Mouse (Mus musculus) testis, postnatal 14 days (tissue): ENCODE measurements at regions not wholly inside any gene's neighbourhood (a gene's known extent, or its start where the extent isn't known, plus 50 kb on each side); places are given as distances from the start of the nearest gene placed in this dataset.

Experiments used
- DNase-seq: peaks from one replicate; pipeline ENCODE4 v3.0.0; 2021; ENCODE audit warnings: low spot score

DNA sequence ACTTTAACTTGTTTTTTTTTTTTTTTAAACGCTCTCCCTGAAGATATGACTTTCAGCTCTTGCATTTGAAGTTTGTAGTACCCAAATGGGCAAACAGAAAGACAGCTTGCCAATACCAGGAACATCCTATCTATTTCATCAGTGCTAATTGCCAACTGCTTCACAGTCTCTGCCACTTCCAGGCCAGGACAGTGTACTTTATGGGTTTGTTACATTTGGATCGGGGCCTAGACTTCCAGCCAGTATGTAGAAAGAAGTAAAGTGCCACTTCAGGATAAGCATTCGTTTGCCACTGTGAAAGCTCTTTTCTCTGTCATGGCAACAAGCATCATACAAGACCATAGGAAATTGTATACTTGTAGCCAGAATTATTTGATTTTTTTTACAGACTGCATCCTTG lies 439.6 kb upstream of the Atp2b1 start:
- no peak for DNase-seq

DNA sequence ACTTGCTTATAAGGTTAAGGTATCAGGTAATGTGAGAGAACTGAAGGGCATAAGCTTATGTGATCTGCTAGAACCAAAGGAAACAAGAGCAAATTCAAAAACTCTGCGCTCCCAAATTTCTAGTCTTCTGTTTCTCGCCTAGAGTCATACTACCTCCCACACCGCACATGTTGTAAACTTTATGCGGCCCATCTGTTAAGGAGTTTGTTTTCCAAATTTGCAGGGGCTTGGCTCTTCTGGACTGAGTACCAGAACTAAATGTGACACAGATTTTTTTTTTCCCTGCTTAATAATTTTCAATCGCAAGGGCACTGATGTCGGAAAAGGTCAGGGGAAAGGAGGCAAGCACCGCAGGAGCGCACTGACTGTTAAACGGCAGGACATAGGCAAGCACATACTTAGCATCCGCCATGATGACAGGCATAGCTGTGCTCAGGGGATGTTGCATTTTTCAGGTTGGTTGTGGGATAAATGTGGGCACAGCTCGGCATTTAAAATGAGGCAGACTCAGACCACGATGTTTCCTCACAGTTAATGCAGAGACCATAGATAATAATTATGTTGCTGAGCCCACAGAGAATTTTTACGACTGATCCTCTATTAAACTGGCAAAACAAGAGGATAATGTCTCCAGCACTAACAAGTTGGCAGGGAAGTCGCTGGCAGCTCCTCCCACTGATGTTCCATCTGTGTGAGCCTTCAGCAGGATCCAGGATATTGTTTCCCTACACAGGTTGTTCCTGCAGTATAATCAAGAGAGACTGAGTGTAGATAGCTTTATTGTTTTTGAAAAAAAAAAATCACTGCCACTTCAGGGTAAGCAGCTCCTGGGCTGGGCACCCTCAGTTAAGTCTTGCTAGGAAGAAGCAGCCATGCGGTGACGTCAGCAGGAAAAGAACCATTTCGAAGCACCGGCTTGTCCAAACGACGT lies 428.2 kb upstream of the Atp2b1 start:
- DNase-seq, result peak; percentile 15

DNA sequence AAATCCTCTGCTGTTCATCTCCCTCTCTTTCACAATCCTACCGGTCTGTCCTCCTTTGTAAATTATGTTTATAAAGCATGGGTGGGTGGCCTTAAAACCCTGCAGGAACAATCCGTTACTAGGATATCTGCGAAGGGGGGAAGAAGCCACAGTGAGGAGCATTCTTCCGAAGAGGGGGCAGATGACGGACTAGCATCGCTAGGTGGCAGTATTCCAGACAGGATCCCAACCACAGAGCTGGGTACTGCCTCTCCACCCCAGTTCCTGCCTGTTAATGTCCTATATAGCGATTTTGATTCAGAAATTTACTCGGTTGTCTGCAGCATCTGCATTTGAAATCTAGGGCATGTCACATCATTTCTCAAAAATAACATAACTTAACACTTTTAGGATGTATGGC lies 419.9 kb upstream of the Atp2b1 start:
- peak; percentile 44 for DNase-seq

DNA sequence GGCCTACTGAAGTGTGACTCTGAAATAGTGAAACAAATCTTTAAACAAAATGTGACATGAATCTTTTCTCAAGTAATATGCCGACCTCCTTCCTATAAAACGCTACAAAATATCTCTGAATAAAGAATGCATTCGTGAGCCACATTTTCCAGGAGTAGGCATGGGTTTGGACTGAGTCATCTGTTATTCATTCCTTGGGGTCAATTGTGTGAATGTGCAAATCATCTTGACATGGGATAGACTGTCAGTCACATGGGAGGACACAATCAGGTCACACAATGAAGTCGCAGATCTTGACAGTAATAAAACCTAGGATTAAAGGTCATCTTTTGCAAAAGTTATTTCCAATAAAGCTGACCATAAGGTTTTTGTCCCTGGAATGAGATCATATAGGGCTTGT lies 418.0 kb upstream of the Atp2b1 start:
- DNase-seq, result no peak

DNA sequence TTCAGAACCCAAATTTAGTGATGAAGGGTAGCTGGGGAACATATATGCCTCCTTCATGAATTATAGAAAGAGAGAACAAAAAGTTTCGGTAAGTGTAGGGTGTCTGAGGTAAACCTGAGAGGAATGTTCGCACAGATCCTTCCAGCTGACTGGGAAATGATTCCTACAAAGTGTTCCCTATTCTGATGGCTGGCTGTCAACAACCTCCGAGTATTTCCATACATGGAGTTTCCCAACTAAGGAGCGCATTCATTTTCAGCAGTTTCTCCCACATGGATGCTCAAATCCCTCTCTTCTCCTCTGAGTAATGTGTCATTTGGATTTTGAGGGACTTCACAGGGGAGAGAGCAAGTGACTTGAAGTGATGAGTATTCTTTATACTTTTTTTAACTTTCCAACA lies 413.9 kb upstream of the Atp2b1 start:
- no peak for DNase-seq

DNA sequence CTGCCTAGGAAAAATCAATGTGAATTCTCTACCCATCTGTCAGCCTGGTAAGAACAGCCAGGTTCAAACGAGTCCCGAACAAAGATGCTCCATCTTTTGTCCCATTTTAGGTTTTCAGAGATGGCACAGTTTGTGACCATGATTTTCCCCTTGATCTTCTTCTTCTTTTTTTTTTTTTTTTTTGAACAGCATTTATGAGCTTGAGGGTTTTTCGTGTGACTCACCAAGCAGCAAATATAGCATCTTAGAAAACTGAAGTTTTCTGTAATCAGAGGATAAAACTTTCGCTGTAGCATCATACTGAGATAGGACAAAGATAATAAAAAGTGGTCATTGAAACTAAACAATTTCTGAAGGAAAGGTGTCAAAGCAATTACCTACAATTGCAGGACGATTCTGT lies 412.6 kb upstream of the Atp2b1 start:
- DNase-seq, result no peak

DNA sequence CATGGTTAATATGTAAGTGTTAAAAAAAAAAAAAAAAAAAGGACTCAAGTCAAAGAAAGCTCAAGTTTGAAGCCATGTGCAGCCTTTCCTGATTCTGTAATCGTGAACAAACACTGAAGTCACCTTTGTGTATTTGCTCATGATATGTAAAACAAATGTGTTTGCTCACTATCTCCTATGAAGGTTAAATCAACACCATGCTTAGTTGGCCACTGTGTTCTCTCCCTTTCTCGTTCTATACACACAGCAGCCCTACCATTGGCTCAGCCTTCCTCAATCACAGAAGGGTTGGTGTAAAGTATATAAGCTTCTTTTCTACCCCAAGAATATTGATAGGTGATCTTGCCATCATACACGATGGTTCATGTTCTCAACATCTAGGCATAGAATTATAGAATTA lies 409.7 kb upstream of the Atp2b1 start:
- DNase-seq, result no peak

DNA sequence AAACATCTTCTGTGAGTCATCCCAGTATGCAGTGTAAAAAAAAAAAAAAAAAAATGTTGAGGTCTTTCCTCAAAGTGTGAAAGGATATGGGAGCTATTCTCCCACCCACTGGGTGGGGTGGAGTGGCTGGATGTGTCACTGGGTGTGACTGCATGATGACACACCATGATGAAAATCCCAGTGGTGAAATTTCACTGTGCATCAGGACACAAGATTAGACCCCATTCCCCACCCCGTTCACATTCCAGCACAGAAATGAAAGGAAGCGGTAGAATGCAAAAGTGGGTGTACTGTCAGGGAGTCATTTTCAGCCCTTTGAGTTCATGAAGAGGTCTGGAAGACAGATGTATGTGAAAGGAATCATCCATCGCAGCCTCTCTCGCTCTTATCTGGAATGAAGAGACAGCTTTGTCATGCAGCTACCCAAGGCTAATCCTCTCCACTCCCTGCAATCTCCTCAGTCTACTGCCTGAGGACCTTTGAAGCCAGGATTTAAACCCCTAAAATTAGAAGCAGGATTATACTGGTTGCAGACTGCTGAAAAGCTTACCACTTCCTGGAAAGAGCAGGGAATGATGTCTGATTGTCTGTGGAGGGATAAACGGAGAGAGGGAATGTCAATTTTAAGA lies 405.6 kb upstream of the Atp2b1 start:
- DNase-seq, result no peak

DNA sequence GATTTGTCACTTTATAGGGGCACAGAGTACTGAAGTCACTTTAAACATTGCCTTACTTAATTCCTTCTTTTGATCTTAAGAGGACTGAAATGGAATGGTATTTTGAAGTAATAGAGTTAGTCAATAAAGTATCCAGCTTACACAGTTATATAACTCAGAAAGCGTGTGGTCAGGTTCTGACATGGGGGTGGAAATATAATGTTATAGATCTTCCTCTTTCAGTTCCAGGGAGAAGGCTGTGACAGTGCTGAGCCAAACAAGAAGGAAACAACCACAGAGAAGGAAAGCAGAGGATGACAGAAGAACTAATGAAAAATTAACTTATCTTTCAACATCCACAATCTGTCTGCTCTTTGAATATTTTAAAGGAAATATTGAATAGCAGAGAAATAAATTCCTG lies 399.4 kb upstream of the Atp2b1 start:
- no peak for DNase-seq

DNA sequence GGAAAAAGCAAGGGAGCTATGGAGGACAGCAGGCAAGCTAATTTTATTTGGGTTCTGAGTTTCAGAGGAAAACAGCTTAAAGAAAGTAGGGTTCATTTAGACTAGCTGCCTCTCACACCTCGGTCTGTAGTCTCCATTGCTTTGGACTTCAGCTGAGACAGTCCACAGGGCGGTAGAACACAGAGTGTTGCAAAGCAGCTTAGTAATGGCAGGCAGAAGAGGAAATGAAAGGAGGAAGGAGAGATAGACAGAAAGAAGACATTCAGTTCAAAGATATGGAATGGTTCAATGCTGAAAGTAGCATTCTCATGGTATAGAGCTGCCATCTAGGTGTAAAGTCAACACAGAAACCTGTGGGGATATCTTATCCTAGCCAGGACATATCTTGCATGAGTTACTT lies 396.6 kb upstream of the Atp2b1 start:
- DNase-seq, result no peak

DNA sequence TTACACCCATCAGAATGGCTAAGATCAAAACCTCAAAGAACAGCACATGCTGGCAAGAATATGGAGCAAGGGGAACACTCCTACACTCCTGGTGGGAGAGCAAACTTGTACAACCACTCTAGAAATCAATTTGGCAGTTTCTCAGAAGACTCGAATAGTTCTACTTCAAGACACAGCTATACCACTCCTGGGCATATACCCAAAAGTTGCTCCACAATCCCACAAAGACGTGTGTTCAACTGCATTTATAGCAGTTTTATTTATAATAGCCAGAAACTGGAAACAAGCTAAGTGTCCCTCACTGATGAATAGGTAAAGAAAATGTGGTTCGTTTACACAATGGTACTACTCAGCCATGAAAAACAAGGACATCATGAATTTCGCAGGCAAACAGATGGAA lies 384.6 kb upstream of the Atp2b1 start:
- DNase-seq, result no peak

DNA sequence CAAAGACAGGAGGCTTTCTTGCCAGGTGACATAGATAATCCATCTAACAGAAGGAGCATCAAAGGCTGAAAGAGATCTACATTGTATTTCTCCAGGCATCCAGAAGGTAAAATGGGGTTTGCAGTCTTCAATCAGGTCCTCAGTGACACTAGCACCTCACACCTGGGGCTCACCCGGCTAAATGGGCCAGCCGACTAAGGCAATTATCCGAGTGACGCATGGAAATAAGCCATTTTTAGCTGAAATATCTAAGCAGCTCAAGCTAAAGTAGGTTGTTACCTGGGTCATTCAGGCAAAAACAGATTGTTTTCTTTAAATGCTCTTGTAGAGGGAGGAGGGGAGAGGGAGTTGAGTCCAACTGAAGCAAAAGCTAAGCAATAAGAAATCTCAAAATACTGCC lies 382.8 kb upstream of the Atp2b1 start:
- no peak for DNase-seq

DNA sequence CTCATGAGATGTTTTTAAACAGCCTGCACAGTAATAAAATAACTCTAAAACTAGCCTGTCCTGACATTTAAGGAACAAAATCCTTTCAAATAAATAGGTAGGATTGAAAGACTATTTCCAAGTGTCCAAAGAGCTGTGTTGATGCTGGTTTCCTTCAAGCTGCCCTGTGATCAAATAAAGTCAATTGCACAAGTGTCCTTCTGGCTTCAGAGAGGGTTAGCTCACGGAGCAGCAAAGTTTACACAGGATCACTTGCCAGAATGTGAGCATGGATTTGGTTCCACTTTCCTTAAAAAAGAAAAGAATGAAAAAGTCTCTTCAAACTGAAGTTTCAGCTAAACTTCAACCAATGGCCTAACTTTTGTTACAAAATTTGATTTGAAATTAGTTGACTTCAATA lies 375.5 kb upstream of the Atp2b1 start:
- no peak for DNase-seq

DNA sequence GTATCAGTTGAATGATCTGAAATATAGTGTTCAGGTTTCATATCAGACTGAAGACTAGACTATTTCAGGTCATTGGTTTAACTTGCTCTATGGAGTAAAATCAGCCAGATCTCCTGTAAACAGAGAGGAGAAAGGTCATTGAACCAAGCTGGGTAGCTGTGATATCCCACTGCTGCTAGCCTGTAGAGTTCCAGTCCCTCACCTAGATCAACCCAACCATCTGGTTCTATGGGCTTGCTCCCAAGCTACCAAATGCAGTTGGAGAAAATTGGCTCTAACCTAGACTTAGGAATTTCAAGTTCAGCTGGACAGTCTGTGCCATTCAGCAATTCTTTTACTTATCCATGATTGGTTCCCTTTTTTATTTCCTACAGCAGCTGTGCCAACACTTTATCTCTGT lies 373.1 kb upstream of the Atp2b1 start:
- no peak for DNase-seq

DNA sequence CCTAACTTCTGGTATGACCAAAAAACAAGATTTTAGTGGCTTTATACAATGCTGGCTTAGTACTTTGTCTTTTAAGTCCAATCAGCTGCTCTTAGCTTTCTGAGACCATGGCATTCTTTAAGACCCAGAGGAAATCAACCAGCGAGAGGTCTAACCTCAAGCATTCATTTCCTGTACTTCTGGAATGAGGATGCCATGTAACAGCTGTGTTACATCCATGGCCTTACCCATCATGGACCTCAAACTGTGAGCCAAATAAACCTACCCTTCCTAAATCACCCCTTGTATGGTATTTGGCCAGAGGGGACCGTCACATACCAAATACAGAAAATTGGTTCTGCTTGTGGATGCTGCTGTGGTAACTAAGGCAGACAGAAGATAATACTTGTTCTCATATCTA lies 372.1 kb upstream of the Atp2b1 start:
- no peak for DNase-seq

DNA sequence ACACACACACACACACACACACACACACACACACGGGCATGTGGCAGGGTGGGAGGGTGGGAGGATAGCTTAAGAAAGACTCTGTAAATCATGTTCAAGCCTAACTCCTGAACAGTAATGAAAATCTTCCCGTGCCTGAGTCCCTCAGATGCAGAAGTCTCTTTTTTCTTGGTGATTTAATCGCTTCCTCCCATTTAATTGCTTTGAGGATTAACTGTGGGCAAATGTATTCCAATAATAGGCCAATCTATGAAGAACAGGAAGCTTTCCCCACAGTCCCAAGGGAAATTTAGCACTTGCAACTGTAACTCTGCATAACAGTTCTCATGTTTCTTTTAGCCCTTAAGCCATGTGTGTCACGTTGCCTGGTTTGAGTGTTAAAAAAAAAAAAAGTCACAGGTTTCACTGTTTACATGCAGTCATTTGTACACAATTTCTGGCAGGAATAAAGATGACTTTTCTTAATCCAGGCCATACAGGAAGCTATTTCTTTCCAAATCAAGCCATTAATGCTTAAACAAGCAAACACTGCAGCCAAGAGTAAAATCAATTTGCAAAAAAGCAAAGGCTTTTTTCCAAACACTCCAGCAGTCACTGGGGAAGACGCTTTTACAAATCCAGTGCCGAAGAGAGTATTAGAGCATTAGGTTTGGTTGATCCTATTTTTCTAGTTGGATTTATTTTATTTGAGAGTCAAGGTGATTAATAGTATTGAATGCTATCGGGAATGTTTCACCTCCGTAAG lies 370.8 kb upstream of the Atp2b1 start:
- DNase-seq, result no peak

DNA sequence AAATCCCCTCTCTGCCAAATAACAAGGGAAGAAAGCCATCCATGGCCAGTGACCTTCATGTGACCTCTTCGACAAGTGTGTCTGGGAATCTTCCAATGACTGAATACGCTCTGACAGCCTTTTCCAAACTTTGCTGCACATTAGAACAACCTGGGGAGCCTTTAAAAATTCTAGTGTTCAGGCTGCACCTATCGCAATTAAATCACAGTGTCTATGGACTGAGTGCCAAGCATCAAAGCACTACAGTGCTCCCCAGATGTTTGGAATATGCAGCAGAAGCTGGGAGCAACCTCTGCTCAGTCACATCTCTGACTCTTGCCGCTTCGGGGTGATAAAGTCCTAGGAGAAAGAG lies 370.2 kb upstream of the Atp2b1 start:
- DNase-seq, result no peak

DNA sequence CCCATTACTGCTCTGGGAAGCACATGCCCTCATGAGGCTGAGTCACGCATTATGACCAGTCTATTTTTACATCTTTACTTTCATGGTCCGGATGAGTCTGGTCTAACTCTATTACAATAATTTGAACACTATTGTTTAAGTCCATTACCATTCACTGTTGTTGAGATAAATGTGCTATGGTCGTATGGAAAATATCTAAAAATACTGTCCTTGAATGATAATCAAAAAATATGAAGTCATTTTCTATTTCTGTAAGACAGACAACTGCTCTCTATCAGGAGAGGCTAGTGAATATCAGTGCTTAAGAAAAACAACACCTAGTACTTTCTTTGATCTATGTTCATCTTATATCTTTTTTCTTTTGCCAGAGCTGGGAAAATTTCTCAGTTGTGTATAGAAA lies 359.6 kb upstream of the Atp2b1 start:
- DNase-seq, result no peak

DNA sequence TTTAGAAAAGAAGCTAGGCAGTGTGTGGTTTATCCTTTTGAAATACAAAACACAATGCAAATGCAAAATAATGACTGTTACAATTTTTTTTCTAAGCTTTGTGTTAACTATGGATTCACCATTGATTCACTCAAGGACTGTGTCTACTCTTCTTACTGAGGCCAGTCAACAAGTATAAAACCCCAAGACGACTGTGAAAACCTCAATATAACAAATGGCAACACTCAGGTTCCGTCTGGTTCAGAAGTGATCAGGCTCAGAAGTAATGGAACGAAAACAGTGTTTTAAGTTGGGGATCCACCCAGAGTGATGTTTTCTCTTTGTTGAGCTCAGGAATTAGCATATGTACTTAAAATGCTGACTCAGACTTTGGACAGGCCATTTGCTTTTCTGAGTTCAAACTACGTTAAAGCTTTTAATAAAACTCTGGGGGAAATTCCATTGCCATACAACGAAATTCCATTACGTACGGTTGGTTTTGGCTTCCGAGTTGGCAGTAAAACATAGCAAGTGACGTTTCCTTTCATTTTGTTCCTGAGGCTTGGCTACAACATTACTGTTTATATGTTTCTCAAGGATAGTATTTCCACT lies 356.6 kb upstream of the Atp2b1 start:
- DNase-seq, result no peak

DNA sequence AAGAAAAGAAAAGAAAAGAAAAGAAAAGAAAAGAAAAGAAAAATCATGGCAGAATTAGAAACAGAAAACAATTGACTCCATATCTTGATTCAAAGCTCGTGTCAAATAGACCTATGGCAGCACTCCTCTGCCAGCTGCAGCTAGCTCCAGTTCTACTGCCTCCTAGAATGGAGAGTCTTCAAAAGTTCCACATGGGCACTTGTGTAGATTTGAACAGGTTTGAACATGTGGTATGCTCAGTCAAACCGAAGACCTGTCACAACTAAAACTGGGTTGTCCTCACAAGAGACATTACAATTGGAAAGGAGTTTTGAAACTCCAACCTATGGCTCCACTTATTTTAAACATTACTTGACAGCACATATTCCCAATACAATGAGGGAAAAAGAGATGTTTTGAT lies 355.6 kb upstream of the Atp2b1 start:
- DNase-seq, result no peak

DNA sequence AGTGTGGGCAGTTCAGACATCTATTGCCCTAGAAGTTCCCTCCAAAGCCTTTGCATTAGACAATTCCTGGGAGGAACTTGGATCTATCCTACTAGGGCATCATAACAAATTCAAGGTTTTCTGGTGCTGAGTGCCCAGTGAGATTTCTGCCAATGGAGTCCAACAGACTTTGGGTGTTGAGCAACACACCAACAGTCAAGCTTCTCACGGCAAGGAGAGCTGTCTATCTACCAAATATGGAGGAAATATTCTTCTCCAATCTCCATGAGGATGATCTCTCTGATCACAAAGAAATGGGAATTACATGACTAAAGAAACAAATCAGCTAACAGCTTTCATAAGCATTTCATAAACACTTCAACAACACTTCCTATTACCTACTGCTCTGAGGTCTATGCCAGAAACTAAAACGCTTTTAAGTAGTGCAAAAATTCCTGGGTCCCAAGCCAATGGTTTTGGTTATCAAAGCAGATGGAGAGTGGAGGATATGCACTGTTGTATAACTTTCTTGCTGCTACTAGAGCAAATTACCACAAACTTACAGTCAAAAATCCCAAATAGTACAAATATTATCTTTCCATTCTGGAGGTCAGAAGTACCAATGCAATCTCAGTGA lies 351.8 kb upstream of the Atp2b1 start:
- DNase-seq, result no peak

DNA sequence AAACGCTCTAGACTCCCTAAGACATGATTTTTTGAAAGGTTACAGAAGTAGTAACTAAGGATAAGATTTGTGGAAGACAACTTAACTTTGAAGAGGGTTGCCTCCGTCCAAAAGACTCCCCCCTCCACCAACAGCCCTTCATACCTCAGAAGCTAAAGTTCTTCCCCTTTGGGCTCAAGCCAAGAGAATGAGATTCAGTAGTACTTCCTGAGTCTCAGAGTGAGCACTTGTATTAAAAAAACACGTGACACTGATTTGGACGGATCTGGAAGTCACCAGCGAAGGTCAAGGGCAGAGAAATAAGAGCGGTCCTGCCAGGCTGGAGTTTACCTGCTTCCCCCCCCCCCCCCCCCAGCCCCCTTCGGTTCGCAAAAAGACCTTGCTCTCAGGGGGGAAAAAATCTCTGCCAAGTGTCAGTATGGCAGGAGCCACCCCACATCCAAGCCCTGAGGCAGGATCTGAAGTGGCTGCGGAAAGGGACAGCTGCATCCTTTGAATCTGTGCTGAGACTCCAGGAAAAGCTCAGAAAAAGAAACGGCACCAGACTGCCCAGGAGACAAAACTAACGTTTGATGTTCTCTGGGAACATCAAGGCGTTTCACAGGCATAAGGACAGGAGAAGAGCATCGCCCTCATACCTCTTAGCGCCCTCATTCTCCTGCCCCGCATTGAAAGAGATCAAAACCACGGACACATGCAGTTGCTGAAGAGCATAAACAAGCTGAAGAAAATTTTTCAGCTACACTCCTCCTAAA lies 341.2 kb upstream of the Atp2b1 start:
- no peak for DNase-seq
